Mouse (Mus musculus) intestine, embryonic 15.5 days (tissue): ENCODE measurements around the gene Bcl2. TPM values are rescaled to one million over a fixed set of nuclear protein-coding genes. Genes with fewer than 3 reads are reported as not detected.
"Not testable (repeated sequence)": the region's sequence is repeated elsewhere in the genome, so short reads cannot be mapped to it uniquely, and the experiment has no call there.

ENCODE experiments used
- ATAC-seq: fragments of 200-750 bp; cut with Nextera tagmentation; 2 replicates; pipeline ENCODE4 v1.8.0; 2017; ENCODE audit warnings: moderate TSS enrichment, moderate library complexity
- H3K27ac ChIP-seq: fragments of 300-500 bp; sonication (generic); 2 replicates; pipeline ENCODE4 v1.5.1; 2015; ENCODE audit warnings: mild to moderate bottlenecking, inconsistent platforms
- H3K27me3 ChIP-seq: fragments of 300-500 bp; sonication (generic); replicated peaks from 2 replicates; pipeline ENCODE4 v1.6.1; 2015; ENCODE audit warnings: inconsistent platforms
- H3K36me3 ChIP-seq: fragments of 300-500 bp; sonication (generic); 2 replicates; pipeline ENCODE4 v1.6.1; 2015; ENCODE audit warnings: inconsistent platforms
- H3K4me1 ChIP-seq: fragments of 300-500 bp; sonication (generic); replicated peaks from 2 replicates; pipeline ENCODE4 v1.6.1; 2015; ENCODE audit warnings: inconsistent platforms
- H3K4me2 ChIP-seq: fragments of 300-500 bp; sonication (generic); replicated peaks from 2 replicates; pipeline ENCODE4 v1.6.1; 2015; ENCODE audit warnings: mild to moderate bottlenecking, inconsistent platforms
- H3K4me3 ChIP-seq: fragments of 300-500 bp; sonication (generic); replicated peaks from 2 replicates; pipeline ENCODE4 v1.5.1; 2015; ENCODE audit warnings: inconsistent platforms
- H3K9ac ChIP-seq: fragments of 300-500 bp; sonication (generic); 2 replicates; pipeline ENCODE4 v1.6.1; 2015; ENCODE audit warnings: inconsistent platforms
- H3K9me3 ChIP-seq: fragments of 300-500 bp; sonication (generic); 2 replicates; pipeline ENCODE4 v1.6.1; 2016; ENCODE audit warnings: inconsistent platforms
- WGBS: fragments of 180-500 bp; shearing (Covaris S2); methylation state at CpG from one replicate; pipeline ENCODE4 v1.1.7; 2015; 5-methylcytosine and 5-hydroxymethylcytosine counted together
- polyA plus RNA-seq: library from polyadenylated mRNA; unstranded; fragments of >200 nt; fragmentation: Nextera tagmentation; extraction: Ambion mirVana; gene quantifications from 2 replicates; pipeline ENCODE4 v1.2.1, GENCODE M21; 2015

Bcl2 gene
- polyA plus RNA-seq, 1 experiment from 2014 or later, result 13.2 TPM

DNA sequence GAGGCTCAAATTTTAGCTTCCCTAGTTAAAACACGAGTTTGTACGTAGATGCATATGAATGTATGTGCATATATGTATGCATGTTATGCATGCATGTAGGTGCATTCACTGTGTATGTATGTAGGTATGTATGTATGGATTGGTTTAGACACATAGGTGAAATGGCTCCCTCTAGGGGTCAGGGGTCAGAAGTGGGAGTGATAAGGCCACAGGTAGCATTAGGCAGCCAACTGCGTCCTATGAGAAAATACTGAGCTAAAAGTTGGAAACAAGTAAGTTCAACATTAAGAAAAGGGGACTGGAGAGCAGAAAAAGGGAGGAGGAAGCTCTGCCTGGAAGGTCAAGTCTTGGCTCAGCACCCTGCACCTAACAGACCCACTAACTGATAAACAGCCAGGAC is 24.0 kb upstream of the Bcl2 start:
- no peak for ATAC-seq
- no peaks in the 10 kb centered on the region for H3K4me1 ChIP-seq
- no peaks in the 10 kb centered on the region for H3K27me3 ChIP-seq
- no peak overlapping the region for H3K4me3 ChIP-seq
- H3K4me2 ChIP-seq, result no peak overlapping the region
- no peak overlapping the region for H3K27ac ChIP-seq
- WGBS, result 82% methylated on average over 3 of the region's 3 CpGs
- no peaks in the 10 kb centered on the region for H3K9me3 ChIP-seq
- H3K36me3 ChIP-seq, result no peaks in the 10 kb centered on the region
- no peak overlapping the region for H3K9ac ChIP-seq

- no peak overlapping the region for H3K9ac ChIP-seq
- no peak overlapping the region for H3K4me3 ChIP-seq
- no peaks in the 10 kb centered on the region for H3K27me3 ChIP-seq
- no peak overlapping the region for H3K4me2 ChIP-seq
- no peak for ATAC-seq
- H3K4me1 ChIP-seq, result no peaks in the 10 kb centered on the region
- no peak overlapping the region for H3K27ac ChIP-seq
- 94% methylated on average over 8 of the region's 8 CpGs for WGBS
- H3K9me3 ChIP-seq, result no peaks in the 10 kb centered on the region
- H3K36me3 ChIP-seq, result no peaks in the 10 kb centered on the region
Observed at GRCm38 (mm10) chr1:106736211-106736610, 22.1 kb upstream of the Bcl2 start.

GRCm38 (mm10) chr1:106735586-106735985 is 21.5 kb upstream of the Bcl2 start:
- ATAC-seq, result no peak

GRCm38 (mm10) chr1:106722061-106722460 is 8.0 kb upstream of the Bcl2 start:
- Histone ChIP-seq H3K27me3 (no peaks in the 10 kb centered on the region), H3K4me3 (no peak overlapping the region), H3K9me3 (no peaks in the 10 kb centered on the region), H3K36me3 (no peaks in the 10 kb centered on the region), H3K4me1 (no peaks in the 10 kb centered on the region), H3K27ac (no peak overlapping the region), H3K9ac (no peak overlapping the region), H3K4me2 (no peak overlapping the region)
- no peak for ATAC-seq
- WGBS, result 62% methylated on average over 5 of the region's 5 CpGs

More at GRCm38 (mm10) chr1:106735586-106735985, 21.5 kb upstream of the Bcl2 start:
- Histone ChIP-seq H3K9me3 (no peaks in the 10 kb centered on the region), H3K36me3 (no peaks in the 10 kb centered on the region), H3K27ac (no peak overlapping the region), H3K4me2 (no peak overlapping the region), H3K27me3 (no peaks in the 10 kb centered on the region), H3K4me1 (no peaks in the 10 kb centered on the region), H3K9ac (no peak overlapping the region), H3K4me3 (no peak overlapping the region)
- WGBS, result 53% methylated on average over 2 of the region's 2 CpGs

- H3K9me3 ChIP-seq, ATAC-seq: not testable (repeated sequence)
- 71% methylated on average over 7 of the region's 7 CpGs for WGBS
Observed at GRCm38 (mm10) chr1:106717736-106718135, 3.7 kb upstream of the Bcl2 start.

GRCm38 (mm10) chr1:106717071-106717601 is 3.1 kb upstream of the Bcl2 start:
- no peaks in the 10 kb centered on the region for H3K9me3 ChIP-seq
- 32% methylated on average over 7 of the region's 7 CpGs for WGBS
- ATAC-seq, result no peak
- peaks cover 10% of the 10 kb centered on the region; the same call in 1 of the 2 replicates for H3K4me1 ChIP-seq
- no peak overlapping the region for H3K4me2 ChIP-seq
- H3K36me3 ChIP-seq, result no peaks in the 10 kb centered on the region
- H3K27ac ChIP-seq, result no peak overlapping the region
- no peaks in the 10 kb centered on the region for H3K27me3 ChIP-seq
- no peak overlapping the region for H3K4me3 ChIP-seq
- H3K9ac ChIP-seq, result no peak overlapping the region

More at GRCm38 (mm10) chr1:106717736-106718135, 3.7 kb upstream of the Bcl2 start:
- not testable (repeated sequence) for H3K4me2 ChIP-seq, H3K4me3 ChIP-seq, H3K27ac ChIP-seq, H3K4me1 ChIP-seq, H3K36me3 ChIP-seq, H3K9ac ChIP-seq, H3K27me3 ChIP-seq

DNA sequence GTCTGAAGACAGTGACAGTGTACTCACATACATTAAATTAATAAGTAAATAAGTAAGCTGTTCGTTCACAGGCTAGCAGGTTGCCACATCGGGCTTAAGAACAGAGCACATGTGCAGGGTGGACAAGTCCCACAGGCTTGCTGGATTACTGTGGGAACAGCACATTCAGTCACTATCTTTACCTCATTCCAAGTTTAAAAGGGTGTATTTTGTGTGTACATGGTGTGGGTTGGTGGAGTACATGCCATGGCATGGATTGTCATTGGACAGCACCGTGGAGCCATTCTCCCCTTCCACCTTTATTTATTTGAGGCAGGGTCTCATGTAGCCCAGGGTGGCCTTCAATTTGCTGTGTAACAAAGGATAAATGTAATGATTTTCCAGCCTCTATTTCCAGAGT is 2.1 kb upstream of the Bcl2 start:
- Histone ChIP-seq H3K9me3 (no peaks in the 10 kb centered on the region), H3K9ac (no peak overlapping the region), H3K27ac (no peak overlapping the region), H3K27me3 (no peaks in the 10 kb centered on the region), H3K4me2 (no peak overlapping the region), H3K4me3 (no peak overlapping the region), H3K36me3 (no peaks in the 10 kb centered on the region), H3K4me1 (peaks cover 11% of the 10 kb centered on the region; the same call in 1 of the 2 replicates)
- WGBS, result 89% methylated on average over 3 of the region's 3 CpGs
- no peak for ATAC-seq

GRCm38 (mm10) chr1:106715111-106716083 is 1.3 kb upstream of the Bcl2 start:
- Histone ChIP-seq H3K27ac (no peak overlapping the region), H3K4me3 (no peak overlapping the region), H3K9ac (no peak overlapping the region), H3K4me2 (peak overlapping the region; percentile 98; the same call in 1 of the 2 replicates), H3K36me3 (no peaks in the 10 kb centered on the region), H3K27me3 (no peaks in the 10 kb centered on the region), H3K9me3 (no peaks in the 10 kb centered on the region), H3K4me1 (peaks cover 11% of the 10 kb centered on the region; the same call in 1 of the 2 replicates)
- no peak for ATAC-seq
- WGBS, result 86% methylated on average over 13 of the region's 13 CpGs

- Histone ChIP-seq H3K9me3 (no peaks in the 10 kb centered on the region), H3K4me3 (peak overlapping the region; percentile 78), H3K27me3 (no peaks in the 10 kb centered on the region), H3K4me2 (peak overlapping the region; percentile 98), H3K36me3 (no peaks in the 10 kb centered on the region), H3K4me1 (peaks cover 11% of the 10 kb centered on the region; the same call in 1 of the 2 replicates), H3K27ac (peak overlapping the region; percentile 93), H3K9ac (peak overlapping the region; percentile 90)
- ATAC-seq, result no peak; the same call in none of the 2 replicates
- WGBS, result 3% methylated on average over 21 of the region's 21 CpGs
Observed at GRCm38 (mm10) chr1:106714530-106714981, 482 bp upstream of the Bcl2 start.

GRCm38 (mm10) chr1:106712330-106712729 is 1.7 kb downstream of the Bcl2 start:
- no peaks in the 10 kb centered on the region for H3K9me3 ChIP-seq
- H3K27ac ChIP-seq, result no peak overlapping the region
- H3K27me3 ChIP-seq, result no peaks in the 10 kb centered on the region
- peak overlapping the region; percentile 51 for H3K9ac ChIP-seq
- H3K36me3 ChIP-seq, result no peaks in the 10 kb centered on the region
- peak overlapping the region; percentile 98 for H3K4me2 ChIP-seq
- WGBS, result 4% methylated on average over 22 of the region's 22 CpGs
- no peak for ATAC-seq
- peak overlapping the region; percentile 78 for H3K4me3 ChIP-seq
- H3K4me1 ChIP-seq, result peaks cover 14% of the 10 kb centered on the region; the same call in 1 of the 2 replicates

DNA sequence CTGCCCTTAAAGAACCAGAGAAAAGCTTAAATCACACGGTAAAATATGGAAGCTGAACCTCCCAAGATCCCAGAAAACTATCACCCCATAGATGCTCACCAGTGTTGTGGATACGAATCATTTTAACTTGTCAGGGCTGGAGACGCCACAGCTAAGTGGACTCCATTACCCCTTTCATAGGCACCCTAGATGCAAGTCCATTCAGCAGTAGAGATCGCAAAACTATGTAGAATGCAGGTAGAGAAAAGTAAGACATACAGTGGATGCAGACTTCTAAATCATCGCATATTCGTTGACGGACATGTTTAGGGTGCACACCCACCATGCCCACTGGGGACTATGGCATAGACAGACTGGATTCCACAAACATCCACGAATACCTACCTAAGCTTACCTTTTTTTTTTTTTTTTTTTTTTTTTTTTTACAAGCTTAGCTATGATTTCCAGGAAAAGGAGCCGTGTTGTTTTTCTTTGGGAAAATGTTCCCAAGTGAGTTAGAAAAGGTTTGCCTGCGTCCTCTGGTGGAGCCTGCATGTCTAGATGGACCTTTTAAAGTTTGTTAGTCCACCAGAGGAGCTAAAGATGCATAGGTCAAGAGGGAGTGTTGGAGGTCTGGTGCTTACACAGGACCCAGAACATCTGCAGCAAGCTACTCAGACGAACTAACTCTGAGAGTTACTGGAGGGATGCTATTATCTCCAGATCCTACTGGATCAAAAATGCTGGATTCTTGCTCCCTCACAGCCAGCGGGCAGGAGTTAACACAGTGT is 2.5 kb downstream of the Bcl2 start:
- no peak overlapping the region for H3K27ac ChIP-seq
- H3K4me3 ChIP-seq, result peak overlapping the region; percentile 78

DNA sequence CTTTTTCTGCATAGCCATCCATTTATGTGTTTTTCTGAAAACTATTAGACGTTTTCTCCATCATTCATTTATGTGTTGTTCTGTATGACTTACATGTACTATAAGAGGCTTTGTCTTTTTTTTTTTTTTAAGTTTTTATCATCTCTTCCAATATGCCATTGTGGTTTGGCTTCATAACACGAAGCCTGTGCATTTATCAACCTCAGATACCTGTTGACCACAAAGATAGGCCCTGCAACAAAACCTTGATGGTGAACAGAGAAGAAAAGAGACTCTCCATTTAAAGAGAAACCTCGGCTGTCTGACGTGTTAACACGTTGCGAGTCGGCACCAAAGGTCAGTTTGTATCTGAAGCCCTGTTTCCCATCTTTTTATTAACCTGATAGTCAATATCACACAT is 3.9 kb downstream of the Bcl2 start:
- Histone ChIP-seq H3K36me3 (no peaks in the 10 kb centered on the region), H3K4me1 (peaks cover 14% of the 10 kb centered on the region; the same call in 1 of the 2 replicates), H3K27me3 (no peaks in the 10 kb centered on the region), H3K4me3 (no peak overlapping the region), H3K9me3 (no peaks in the 10 kb centered on the region), H3K27ac (no peak overlapping the region), H3K4me2 (no peak overlapping the region), H3K9ac (no peak overlapping the region)
- WGBS, result 70% methylated on average over 7 of the region's 7 CpGs
- ATAC-seq, result no peak

More for the DNA sequence above, 2.5 kb downstream of the Bcl2 start:
- Histone ChIP-seq H3K4me1 (peaks cover 14% of the 10 kb centered on the region; the same call in 1 of the 2 replicates), H3K9me3 (no peaks in the 10 kb centered on the region), H3K4me2 (peak overlapping the region; percentile 98), H3K27me3 (no peaks in the 10 kb centered on the region), H3K36me3 (no peaks in the 10 kb centered on the region), H3K9ac (no peak overlapping the region)
- WGBS, result 42% methylated on average over 12 of the region's 12 CpGs
- ATAC-seq, result no peak
